Mouse (Mus musculus) lung, embryonic 16.5 days (tissue): Measurements from ENCODE around the gene Mllt6. TPM values are rescaled to one million over a fixed set of nuclear protein-coding genes. Genes with fewer than 3 reads are reported as not detected.
"Not testable (repeated sequence)": the region's sequence is repeated elsewhere in the genome, so short reads cannot be mapped to it uniquely, and the experiment has no call there.

Experiments used
- ATAC-seq: fragments of 200-750 bp; cut with Nextera tagmentation; 2 replicates; pipeline ENCODE4 v1.8.0; 2017; ENCODE audit warnings: low read depth, mild to moderate bottlenecking, moderate library complexity
- H3K27ac ChIP-seq: fragments of 300-500 bp; sonication (generic); 2 replicates; pipeline ENCODE4 v1.5.1; 2014; ENCODE audit warnings: mild to moderate bottlenecking, control low read depth, low read length
- H3K27me3 ChIP-seq: fragments of 300-500 bp; sonication (generic); 2 replicates; pipeline ENCODE4 v1.6.1; 2014; ENCODE audit warnings: low read depth, low read length, mixed read lengths; ENCODE audit not compliant: control insufficient read depth, insufficient read depth
- H3K36me3 ChIP-seq: fragments of 300-500 bp; sonication (generic); 2 replicates; pipeline ENCODE4 v1.6.1; 2014; ENCODE audit warnings: low read length; ENCODE audit not compliant: control insufficient read depth, insufficient read depth
- H3K4me1 ChIP-seq: fragments of 300-500 bp; sonication (generic); replicated peaks from 2 replicates; pipeline ENCODE4 v1.6.1; 2014; ENCODE audit warnings: low read length, mixed read lengths; ENCODE audit not compliant: control insufficient read depth, insufficient read depth
- H3K4me2 ChIP-seq: fragments of 300-500 bp; sonication (generic); 2 replicates; pipeline ENCODE4 v1.6.1; 2014; ENCODE audit warnings: low read depth, low read length, control low read depth
- H3K4me3 ChIP-seq: fragments of 300-500 bp; sonication (generic); 2 replicates; pipeline ENCODE4 v1.5.1; 2014; ENCODE audit warnings: mild to moderate bottlenecking, low read length, control low read depth
- H3K9ac ChIP-seq: fragments of 300-500 bp; sonication (generic); 2 replicates; pipeline ENCODE4 v1.6.1; 2014; ENCODE audit warnings: low read length, control low read depth
- H3K9me3 ChIP-seq: fragments of 300-500 bp; sonication (generic); 2 replicates; pipeline ENCODE4 v1.6.1; 2016; ENCODE audit warnings: low read length; ENCODE audit not compliant: control insufficient read depth
- WGBS: fragments of 180-500 bp; shearing (Covaris S2); extraction: QIAGEN DNeasy Blood & Tissue Kit; methylation state at CpG from one replicate; pipeline ENCODE4 v1.1.7; 2014; 5-methylcytosine and 5-hydroxymethylcytosine counted together
- polyA plus RNA-seq: library from polyadenylated mRNA; unstranded; fragments of >200 nt; fragmentation: Nextera tagmentation; extraction: Ambion mirVana; gene quantifications from 2 replicates; pipeline ENCODE4 v1.2.1, GENCODE M21; 2015

The Mllt6 gene
- polyA plus RNA-seq, 1 experiment from 2014 or later, result 3.4 TPM

DNA sequence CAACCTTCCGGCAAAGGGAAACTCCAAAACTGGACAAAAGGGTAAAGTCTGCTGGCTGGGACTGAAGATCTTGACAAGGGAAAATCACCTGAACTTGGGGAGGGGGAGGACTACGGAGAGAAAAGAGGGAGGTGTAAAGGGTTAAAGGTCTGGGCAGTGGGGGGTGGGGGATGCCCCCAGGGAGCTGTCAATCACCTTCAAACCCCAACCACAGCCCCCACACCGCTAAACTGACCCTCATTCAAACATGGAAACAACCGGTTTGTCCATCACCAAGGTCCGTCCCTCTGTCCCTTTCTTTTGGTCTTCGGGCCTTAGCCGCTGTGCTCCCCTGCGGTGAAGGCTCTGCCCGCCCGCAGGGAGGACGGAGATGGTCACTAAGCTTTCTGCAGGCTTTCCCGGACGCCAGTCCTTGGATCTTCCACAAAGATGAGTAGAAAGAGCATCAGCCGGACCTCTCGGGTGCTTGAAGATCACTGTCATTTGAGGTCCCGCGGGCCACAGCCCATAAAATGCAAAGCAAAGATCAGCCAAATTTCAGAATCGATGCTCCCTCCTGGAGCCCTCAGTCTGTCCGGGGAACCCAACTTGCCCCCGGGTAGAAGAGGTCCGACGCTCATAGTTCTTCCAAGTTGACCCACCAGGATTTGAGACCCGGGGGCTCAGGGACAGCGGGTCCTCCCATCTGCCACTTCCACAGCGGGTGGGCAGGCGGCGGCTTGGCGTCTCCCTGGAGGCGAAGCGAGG, 35.5 kb upstream of the Mllt6 start:
- Histone ChIP-seq H3K9ac (no peak overlapping the region; the same call in 1 of the 2 replicates), H3K4me1 (peaks cover 30% of the 10 kb centered on the region), H3K9me3 (no peaks in the 10 kb centered on the region), H3K27ac (no peak overlapping the region), H3K4me3 (peak overlapping the region; percentile 72), H3K36me3 (no peaks in the 10 kb centered on the region), H3K4me2 (peak overlapping the region; percentile 94), H3K27me3 (peaks cover 64% of the 10 kb centered on the region)
- 10% methylated on average over 30 of the region's 30 CpGs for WGBS
- no peak for ATAC-seq

DNA sequence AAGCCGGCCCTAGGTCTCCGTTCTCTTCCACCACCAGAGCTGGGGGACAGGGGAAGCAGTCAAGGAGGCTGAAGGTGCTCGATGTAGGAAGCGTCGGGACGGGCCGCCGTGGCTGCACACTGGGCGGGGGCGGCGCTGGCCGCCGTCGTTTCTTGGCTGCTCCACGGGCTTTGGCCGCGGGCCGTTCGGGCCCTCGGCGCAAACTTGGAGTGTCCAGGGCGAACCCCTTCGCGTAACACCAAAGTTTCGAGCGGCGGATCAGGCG, 35.0 kb upstream of the Mllt6 start:
- Histone ChIP-seq H3K4me3 (peak overlapping the region; percentile 72), H3K4me2 (peak overlapping the region; percentile 94), H3K4me1 (peaks cover 30% of the 10 kb centered on the region), H3K9me3 (no peaks in the 10 kb centered on the region), H3K9ac (peak overlapping the region; percentile 75), H3K36me3 (no peaks in the 10 kb centered on the region), H3K27me3 (peaks cover 62% of the 10 kb centered on the region), H3K27ac (no peak overlapping the region)
- under 1% methylated on average over 27 of the region's 28 CpGs for WGBS
- no peak for ATAC-seq

DNA sequence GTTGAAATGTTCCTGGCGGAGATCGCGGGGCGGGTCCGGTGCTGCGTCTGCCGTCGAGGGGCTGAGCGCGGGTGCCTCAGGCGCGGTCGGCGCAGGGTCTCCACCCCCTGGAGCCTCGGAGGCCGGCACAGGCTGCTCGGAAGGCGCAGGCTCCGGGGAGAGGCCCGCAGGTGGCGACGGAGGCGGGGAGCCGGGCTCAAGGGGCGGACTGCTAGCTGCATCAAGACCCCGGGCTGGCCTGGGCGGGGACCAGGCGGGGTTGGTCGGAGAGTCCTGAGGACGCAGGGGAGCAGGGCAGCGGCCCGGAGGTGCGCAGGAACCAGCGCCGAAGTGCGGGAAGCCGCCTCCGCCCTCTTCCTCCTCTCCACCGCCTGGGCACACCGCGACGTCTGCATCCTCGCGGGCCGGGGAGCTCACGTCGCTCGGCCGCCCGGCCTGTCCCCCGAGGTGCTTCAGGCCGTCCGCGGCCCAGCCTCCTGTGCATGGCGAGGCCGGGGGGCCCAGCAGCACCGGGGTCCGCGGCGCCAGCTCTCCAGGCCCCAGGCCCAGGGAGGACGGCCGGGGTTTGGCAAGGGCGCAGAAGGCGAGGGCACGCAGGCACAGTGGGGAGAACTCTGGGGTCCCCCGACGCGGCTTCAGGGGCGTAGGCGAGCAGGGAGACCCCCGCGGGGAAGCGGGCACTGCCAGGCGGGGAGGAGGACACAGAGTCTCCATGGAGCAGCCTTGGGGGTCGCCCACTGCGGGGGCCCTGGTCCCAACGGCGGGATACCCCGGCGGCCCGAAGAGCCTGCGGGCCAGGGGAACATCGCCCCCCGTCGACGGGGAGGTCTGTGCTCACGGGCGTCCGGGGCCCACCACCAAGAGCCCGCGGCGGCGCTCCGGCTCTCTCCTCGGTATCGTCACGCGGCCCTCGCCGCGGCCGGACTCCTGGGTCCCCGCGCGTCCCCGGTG, 34.4 kb upstream of the Mllt6 start:
- H3K4me3 ChIP-seq, result peak overlapping the region; percentile 72
- H3K9me3 ChIP-seq, result no peaks in the 10 kb centered on the region
- H3K36me3 ChIP-seq, result no peaks in the 10 kb centered on the region
- ATAC-seq, result peak; percentile 32
- H3K27ac ChIP-seq, result no peak overlapping the region
- H3K4me1 ChIP-seq, result peaks cover 30% of the 10 kb centered on the region
- peaks cover 60% of the 10 kb centered on the region for H3K27me3 ChIP-seq
- peak overlapping the region; percentile 94 for H3K4me2 ChIP-seq
- H3K9ac ChIP-seq, result peak overlapping the region; percentile 75
- under 1% methylated on average over 84 of the region's 106 CpGs for WGBS

DNA sequence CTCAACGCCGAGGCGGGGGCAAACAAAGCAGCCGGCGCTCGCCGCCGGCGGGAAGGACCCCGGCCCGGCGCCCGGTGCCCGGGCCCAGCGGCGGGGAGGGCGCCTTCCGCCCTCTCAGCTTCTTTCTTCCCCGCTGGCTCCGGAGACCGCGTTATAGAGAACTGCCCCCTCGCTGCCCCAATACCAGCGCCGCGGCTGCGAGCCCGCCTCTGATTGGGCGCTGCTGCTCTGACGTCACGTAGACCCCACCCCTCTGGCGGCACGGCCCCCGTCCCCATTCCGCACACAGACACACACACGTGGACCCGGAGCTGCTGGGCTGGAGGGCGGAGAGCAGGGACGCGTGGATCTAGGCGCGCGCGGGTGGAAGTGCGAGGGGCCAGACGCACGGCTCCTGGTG, 33.6 kb upstream of the Mllt6 start, which contains the start of gene Epop:
Gene Epop, minus strand, starts transcription at position 127 of the 400 bp plus-strand sequence.
- ATAC-seq, result peak; percentile 94
- H3K36me3 ChIP-seq, result no peaks in the 10 kb centered on the region
- WGBS, result under 1% methylated on average over 44 of the region's 47 CpGs
- no peak within 1 kb of the TSS for H3K27ac ChIP-seq
- H3K9me3 ChIP-seq, result no peaks in the 10 kb centered on the region
- peak within 1 kb of the TSS; percentile 72 for H3K4me3 ChIP-seq
- H3K4me2 ChIP-seq, result peak within 1 kb of the TSS; percentile 94
- peaks cover 55% of the 10 kb centered on the region for H3K27me3 ChIP-seq
- H3K4me1 ChIP-seq, result peaks cover 30% of the 10 kb centered on the region
- H3K9ac ChIP-seq, result peak within 1 kb of the TSS; percentile 75

DNA sequence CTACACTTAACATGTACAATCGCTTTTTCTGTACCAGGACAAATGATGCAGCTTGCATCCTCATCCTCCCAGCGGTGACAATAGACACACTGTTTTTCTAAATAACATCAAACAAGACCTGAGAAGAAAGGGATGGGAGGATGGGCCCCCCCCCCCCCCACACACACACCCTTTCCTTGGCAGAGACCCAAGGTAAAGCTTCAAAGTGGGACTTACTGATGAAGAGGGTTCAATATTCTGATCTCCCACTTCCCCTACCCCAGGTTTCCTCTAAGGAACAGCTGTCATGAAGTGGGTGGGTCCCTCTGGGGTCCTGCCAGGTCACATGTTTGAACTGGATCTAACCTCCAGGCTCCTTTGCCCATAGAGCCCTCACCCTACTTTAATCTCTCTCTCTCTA, 32.2 kb upstream of the Mllt6 start:
- 13% methylated on average over 2 of the region's 2 CpGs for WGBS
- H3K9ac ChIP-seq, result no peak overlapping the region
- no peak overlapping the region for H3K27ac ChIP-seq
- H3K36me3 ChIP-seq, result no peaks in the 10 kb centered on the region
- H3K4me1 ChIP-seq, result peaks cover 30% of the 10 kb centered on the region
- H3K4me3 ChIP-seq, result no peak overlapping the region
- H3K9me3 ChIP-seq, result no peaks in the 10 kb centered on the region
- H3K27me3 ChIP-seq, result peaks cover 41% of the 10 kb centered on the region
- H3K4me2 ChIP-seq, result no peak overlapping the region
- no peak for ATAC-seq

DNA sequence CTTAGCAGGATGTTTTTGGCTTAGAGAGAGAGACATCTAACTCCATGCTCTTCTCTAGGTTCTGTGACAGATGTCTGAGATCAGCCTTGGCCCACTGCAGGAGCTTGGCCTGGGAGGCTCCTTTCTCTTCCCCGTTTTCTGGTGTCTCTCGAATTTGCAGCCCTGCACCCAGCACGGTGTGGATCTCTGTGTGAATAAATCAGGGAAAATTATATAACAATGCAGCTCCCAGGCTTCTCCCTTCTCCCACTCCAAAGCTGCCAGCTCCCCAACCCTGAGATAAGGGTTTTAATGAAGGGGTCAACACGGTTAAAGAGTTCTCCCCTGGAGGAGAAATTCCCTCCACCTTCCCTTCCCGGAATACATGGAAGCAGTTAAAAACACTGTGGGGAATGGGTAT, 31.7 kb upstream of the Mllt6 start:
- peaks cover 36% of the 10 kb centered on the region for H3K27me3 ChIP-seq
- H3K9me3 ChIP-seq, result no peaks in the 10 kb centered on the region
- no peak for ATAC-seq
- no peak overlapping the region for H3K4me2 ChIP-seq
- no peak overlapping the region for H3K27ac ChIP-seq
- no peaks in the 10 kb centered on the region for H3K36me3 ChIP-seq
- 19% methylated on average over 5 of the region's 5 CpGs for WGBS
- H3K4me1 ChIP-seq, result peaks cover 27% of the 10 kb centered on the region
- no peak overlapping the region for H3K9ac ChIP-seq
- no peak overlapping the region for H3K4me3 ChIP-seq

DNA sequence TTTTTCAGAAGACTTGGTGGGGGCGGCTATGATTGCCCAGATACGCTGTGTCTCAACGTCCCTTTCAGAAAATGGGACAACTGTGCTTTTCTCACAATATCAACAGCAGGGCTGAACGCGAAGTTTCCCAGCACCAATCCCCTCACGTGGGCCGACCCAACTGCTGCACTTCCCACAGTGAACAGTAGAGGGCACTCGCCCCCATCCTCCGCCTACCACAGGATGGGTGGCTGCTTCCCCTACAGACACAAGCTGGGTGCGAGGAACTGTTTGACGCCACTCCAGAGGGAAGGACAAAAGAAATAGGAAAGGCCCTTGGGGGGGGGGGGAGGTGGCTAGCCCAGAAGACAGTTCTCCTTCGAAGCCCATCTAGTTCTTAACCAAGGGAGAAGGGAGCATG, 31.3 kb upstream of the Mllt6 start:
- peaks cover 23% of the 10 kb centered on the region for H3K4me1 ChIP-seq
- no peak overlapping the region for H3K4me3 ChIP-seq
- H3K9me3 ChIP-seq, result no peaks in the 10 kb centered on the region
- peaks cover 32% of the 10 kb centered on the region for H3K27me3 ChIP-seq
- no peak overlapping the region for H3K4me2 ChIP-seq
- no peak overlapping the region for H3K27ac ChIP-seq
- WGBS, result 5% methylated on average over 12 of the region's 12 CpGs
- H3K36me3 ChIP-seq, result no peaks in the 10 kb centered on the region
- H3K9ac ChIP-seq, result no peak overlapping the region
- ATAC-seq, result peak; percentile 45; the same call in 1 of the 2 replicates

DNA sequence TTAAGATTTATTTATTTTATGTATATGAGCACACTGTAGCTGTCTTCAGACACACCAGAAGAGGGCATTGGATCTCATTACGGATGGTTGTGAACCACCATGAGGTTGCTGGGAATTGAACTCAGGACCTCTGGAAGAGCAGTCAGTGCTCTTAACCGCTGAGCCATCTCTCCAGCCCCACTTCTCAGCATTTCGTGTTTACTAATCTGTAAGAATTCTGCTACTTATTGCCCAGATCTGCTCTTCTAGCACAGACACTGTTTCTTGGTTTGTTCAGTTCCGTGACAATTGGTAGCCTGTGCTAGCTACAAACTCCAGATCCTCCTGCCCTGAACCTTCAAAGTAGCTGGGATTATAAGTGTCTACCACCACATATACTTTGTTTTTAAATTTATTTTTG, 30.8 kb upstream of the Mllt6 start:
- not testable (repeated sequence) for H3K4me3 ChIP-seq, H3K4me2 ChIP-seq, H3K9ac ChIP-seq, H3K27ac ChIP-seq, H3K36me3 ChIP-seq, H3K9me3 ChIP-seq, ATAC-seq
- WGBS, result 75% methylated on average over 4 of the region's 4 CpGs
- H3K4me1 ChIP-seq, result peaks cover 22% of the 10 kb centered on the region
- H3K27me3 ChIP-seq, result peaks cover 28% of the 10 kb centered on the region

DNA sequence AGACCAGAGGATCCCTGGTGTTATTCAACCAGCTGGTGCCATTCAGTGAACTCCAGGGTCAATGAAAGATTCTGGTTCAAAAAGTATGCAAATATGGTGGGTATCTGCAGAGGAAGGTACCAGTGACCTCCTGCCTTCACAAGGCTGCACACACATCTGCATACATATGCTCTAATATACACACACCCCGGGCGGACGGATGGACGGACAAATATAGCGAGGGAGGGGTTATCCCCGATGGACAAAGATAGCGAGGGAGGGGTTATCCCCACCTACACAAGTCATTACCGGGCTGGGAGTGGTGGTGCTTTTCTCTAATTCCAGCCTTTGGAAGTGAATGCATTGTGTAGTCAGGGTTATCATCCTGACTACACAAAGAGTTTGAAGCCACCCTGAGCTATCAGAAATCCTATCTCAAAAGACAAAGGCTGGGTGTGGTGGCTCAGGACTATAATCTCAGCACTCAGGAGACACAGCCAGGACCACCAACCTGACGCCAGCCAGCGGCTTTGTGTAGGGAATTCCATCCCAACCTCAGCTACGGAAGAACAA, 27.7 kb upstream of the Mllt6 start:
- no peak for ATAC-seq
- no peaks in the 10 kb centered on the region for H3K36me3 ChIP-seq
- H3K4me2 ChIP-seq, result no peak overlapping the region
- H3K4me1 ChIP-seq, result no peaks in the 10 kb centered on the region
- no peaks in the 10 kb centered on the region for H3K9me3 ChIP-seq
- no peak overlapping the region for H3K4me3 ChIP-seq
- H3K27ac ChIP-seq, result no peak overlapping the region
- peaks cover 8% of the 10 kb centered on the region; the same call in 1 of the 2 replicates for H3K27me3 ChIP-seq
- 54% methylated on average over 11 of the region's 11 CpGs for WGBS
- no peak overlapping the region for H3K9ac ChIP-seq
